Mouse (Mus musculus) bone marrow, adult 2 months (tissue): ENCODE results near the gene Capzb.

Experiments used
- CTCF ChIP-seq: fragments of 200-500 bp; IDR thresholded peaks from 2 replicates; pipeline ENCODE4 v1.5.1; 2011; ENCODE audit warnings: low read length, control low read depth; ENCODE audit not compliant: control insufficient read depth, insufficient read depth
- POLR2A ChIP-seq: fragments of 200-500 bp; IDR thresholded peaks from 2 replicates; pipeline ENCODE4 v1.6.1; 2011; ENCODE audit warnings: low read depth, mild to moderate bottlenecking, control low read depth, low read length, borderline replicate concordance; ENCODE audit not compliant: control insufficient read depth

- TF ChIP-seq CTCF (no peak), POLR2A (no peak)
Observed at GRCm38 (mm10) chr4:139208236-139209129, 15.8 kb downstream of the Capzb start.
